Mouse (Mus musculus) CD8-positive naive resting alpha-beta T cell, adult 2 months (primary cell): ENCODE results near the gene Elovl3.
"Not testable (repeated sequence)": the region's sequence is repeated elsewhere in the genome, so short reads cannot be mapped to it uniquely, and the experiment has no call there.

Experiments used
- DNase-seq, 2 experiments: peaks; one replicate each; pipeline ENCODE4 v3.0.0; 2022; ENCODE audit warnings: low read depth in 2 of 2, low spot score in 2 of 2

Gene Elovl3

GRCm38 (mm10) chr19:46131694-46132525, at the start of gene Elovl3:
TSS of gene Elovl3 (plus strand) at chr19:46131897.
- DNase-seq: no peak

- no peak for DNase-seq
Measured at GRCm38 (mm10) chr19:46085185-46085584, 46.5 kb upstream of the Elovl3 start.

GRCm38 (mm10) chr19:46086337-46086736, 45.4 kb upstream of the Elovl3 start:
- DNase-seq: peak; percentile 33 to 57

GRCm38 (mm10) chr19:46087871-46088270, 43.8 kb upstream of the Elovl3 start:
- no peak for DNase-seq

GRCm38 (mm10) chr19:46091641-46092040, 40.1 kb upstream of the Elovl3 start:
- no peak for DNase-seq

GRCm38 (mm10) chr19:46094144-46094543, 37.6 kb upstream of the Elovl3 start:
- no peak for DNase-seq

GRCm38 (mm10) chr19:46095291-46095690, 36.4 kb upstream of the Elovl3 start:
- DNase-seq: no peak

- no peak for DNase-seq
Measured at GRCm38 (mm10) chr19:46096396-46096795, 35.3 kb upstream of the Elovl3 start.

- DNase-seq: no peak
Measured at GRCm38 (mm10) chr19:46099561-46099960, 32.1 kb upstream of the Elovl3 start.

GRCm38 (mm10) chr19:46103437-46104186, 28.1 kb upstream of the Elovl3 start:
- no peak for DNase-seq

- DNase-seq: no peak
Measured at GRCm38 (mm10) chr19:46104187-46104557, 27.5 kb upstream of the Elovl3 start.

- no peak for DNase-seq
Measured at GRCm38 (mm10) chr19:46110214-46110613, 21.5 kb upstream of the Elovl3 start.

- no peak for DNase-seq
Measured at GRCm38 (mm10) chr19:46110781-46111180, 20.9 kb upstream of the Elovl3 start.

GRCm38 (mm10) chr19:46114617-46115016, 17.1 kb upstream of the Elovl3 start:
- DNase-seq: no peak

- DNase-seq: no peak
Measured at GRCm38 (mm10) chr19:46119458-46119857, 12.2 kb upstream of the Elovl3 start.

- DNase-seq: no peak
Measured at GRCm38 (mm10) chr19:46120872-46121271, 10.8 kb upstream of the Elovl3 start.

- DNase-seq: no peak
Measured at GRCm38 (mm10) chr19:46123876-46124275, 7.8 kb upstream of the Elovl3 start.

- no peak for DNase-seq
Measured at GRCm38 (mm10) chr19:46124651-46125050, 7.0 kb upstream of the Elovl3 start.

GRCm38 (mm10) chr19:46126301-46126700, 5.4 kb upstream of the Elovl3 start:
- no peak for DNase-seq

- DNase-seq: not testable (repeated sequence)
Measured at GRCm38 (mm10) chr19:46129737-46130136, 2.0 kb upstream of the Elovl3 start.

- DNase-seq: no peak
Measured at GRCm38 (mm10) chr19:46131283-46131682, 414 bp upstream of the Elovl3 start.

GRCm38 (mm10) chr19:46132577-46132976, 880 bp downstream of the Elovl3 start:
- DNase-seq: no peak
